Mouse (Mus musculus) liver, embryonic 14.5 days (tissue): ENCODE data around the gene Clybl.

Experiments used
- CTCF ChIP-seq: IDR thresholded peaks from 2 replicates; pipeline ENCODE4 v1.5.1; 2016; ENCODE audit warnings: antibody characterized with exemption, low read depth, control low read depth
- EP300 ChIP-seq: IDR thresholded peaks from 2 replicates; pipeline ENCODE4 v1.6.1; 2016; ENCODE audit warnings: antibody characterized with exemption, low read depth

DNA sequence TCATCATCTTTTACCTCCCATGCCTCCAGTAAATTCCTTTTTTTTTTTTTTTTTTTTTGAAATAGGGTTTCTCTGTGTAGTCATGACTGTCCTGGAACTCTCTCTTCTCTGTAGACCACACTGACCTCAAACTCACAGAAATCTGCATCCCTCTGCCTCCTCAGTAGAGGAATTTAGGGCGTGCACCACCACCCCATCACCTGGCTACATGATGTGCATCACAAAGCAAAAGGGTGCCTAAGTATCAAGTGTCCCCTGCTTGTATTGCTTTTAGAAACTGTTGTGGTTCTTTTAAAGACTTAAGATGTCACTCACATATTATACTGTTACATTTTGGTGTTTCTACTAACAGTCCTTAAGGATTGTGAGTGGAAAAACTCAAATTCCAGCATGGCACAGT is 211.6 kb downstream of the Clybl start:
- TF ChIP-seq EP300 (no peak), CTCF (no peak)
